Mouse (Mus musculus): ENCODE results near the gene Egfl8. TPM values are rescaled to one million over a fixed set of nuclear protein-coding genes. Genes with fewer than 3 reads are reported as not detected.

Egfl8 gene
- 4.5 and 6.0 TPM in 2 replicates for polyA plus RNA-seq (2016; fragmentation: Nextera tagmentation; extraction: Ambion mirVana)

DNA sequence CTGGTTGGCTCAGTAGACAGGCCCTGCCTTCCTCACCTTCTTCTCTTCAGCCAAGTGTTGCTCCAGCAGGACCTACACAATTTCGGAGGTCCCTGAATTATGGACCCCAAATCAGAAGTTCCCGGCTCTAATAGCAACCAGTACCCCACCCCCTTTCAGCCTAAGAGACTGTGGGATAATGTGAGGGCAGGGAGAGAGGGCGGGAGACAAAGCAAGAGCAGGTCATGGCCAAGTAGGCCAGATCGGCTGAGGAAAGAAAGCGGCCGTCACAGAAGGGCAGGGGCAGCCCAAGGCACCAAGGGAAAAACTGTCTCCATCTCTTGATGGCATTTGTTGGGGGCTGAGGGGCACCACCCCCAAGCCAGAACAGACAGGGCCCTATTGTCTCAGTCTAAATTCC lies at the start of gene Egfl8:
TSS of gene Egfl8 (minus strand) at position 101 of the 400 bp plus-strand sequence.
- peaks cover 69% of the 10 kb centered on the region for H3K36me3 ChIP-seq
- H3K9me3 ChIP-seq: no peaks in the 10 kb centered on the region
- peak within 1 kb of the TSS; percentile 27; the same call in 1 of the 2 replicates for H3K27ac ChIP-seq (replicated peaks)
- H3K9ac ChIP-seq (replicated peaks): 0 out of 2 replicates have a peak within 1 kb of the TSS, but pooled peaks have one; percentile 31
- H3K4me1 ChIP-seq: no peaks in the 10 kb centered on the region
- WGBS: 66% methylated on average over 6 of the region's 6 CpGs
- no peak within 1 kb of the TSS for H3K4me3 ChIP-seq
- H3K4me2 ChIP-seq (replicated peaks): no peak within 1 kb of the TSS
- no peak for ATAC-seq (ENCODE audit: low FRiP score, low read depth)
- H3K27me3 ChIP-seq: no peaks in the 10 kb centered on the region

DNA sequence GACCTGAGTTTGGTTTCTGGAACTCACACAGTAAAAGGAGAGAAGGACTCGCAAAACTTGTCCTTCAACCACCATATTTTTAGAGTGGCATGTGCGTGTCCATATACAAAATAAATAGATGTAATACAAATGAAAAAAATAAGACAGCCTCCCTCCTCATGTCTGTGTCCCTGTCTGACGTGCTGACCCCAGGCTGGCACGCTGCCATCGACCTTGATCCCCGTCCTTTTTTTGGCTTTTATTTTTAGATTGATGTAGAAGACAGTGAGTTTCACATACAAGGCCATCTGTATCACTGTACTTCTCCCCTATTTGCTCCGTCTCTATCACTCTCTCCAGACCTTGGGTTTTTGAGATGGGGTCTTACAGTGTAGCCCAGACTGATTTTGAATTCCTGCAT lies 48.7 kb upstream of the Egfl8 start:
- no peak for ATAC-seq (ENCODE audit: low FRiP score, low read depth)
- H3K9ac ChIP-seq (replicated peaks): no peak overlapping the region
- no peaks in the 10 kb centered on the region for H3K9me3 ChIP-seq
- peaks cover 6% of the 10 kb centered on the region for H3K4me1 ChIP-seq
- WGBS: 84% methylated on average over 7 of the region's 7 CpGs
- no peak overlapping the region for H3K27ac ChIP-seq (replicated peaks)
- H3K36me3 ChIP-seq: no peaks in the 10 kb centered on the region
- no peak overlapping the region for H3K4me3 ChIP-seq
- no peak overlapping the region for H3K4me2 ChIP-seq (replicated peaks)
- H3K27me3 ChIP-seq: peaks cover 54% of the 10 kb centered on the region

DNA sequence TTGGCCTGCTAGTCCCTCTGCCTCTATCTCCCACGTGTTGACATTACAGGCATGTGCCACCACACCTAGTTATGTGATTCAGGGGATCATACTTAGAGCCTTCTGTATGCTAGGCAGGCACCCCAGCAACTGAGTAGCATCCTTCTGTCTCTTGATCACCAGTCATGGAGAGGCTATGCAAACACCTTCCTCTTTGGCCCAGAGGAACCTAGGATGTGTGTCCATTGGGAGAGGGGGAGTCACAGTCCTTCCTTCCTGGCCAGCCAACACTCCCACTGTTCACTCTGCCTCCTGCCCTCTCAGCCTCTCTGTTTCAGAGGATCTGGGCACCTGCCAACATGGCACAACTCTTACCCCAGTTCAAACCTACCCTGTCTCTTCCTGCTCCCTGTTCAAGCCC lies 47.8 kb upstream of the Egfl8 start:
- Histone ChIP-seq H3K4me1 (peaks cover 6% of the 10 kb centered on the region), H3K27ac (replicated peaks) (no peak overlapping the region), H3K4me2 (replicated peaks) (no peak overlapping the region), H3K27me3 (peaks cover 53% of the 10 kb centered on the region), H3K36me3 (no peaks in the 10 kb centered on the region), H3K9ac (replicated peaks) (no peak overlapping the region), H3K4me3 (no peak overlapping the region), H3K9me3 (no peaks in the 10 kb centered on the region)
- WGBS: 42% methylated on average over 1 of the region's 1 CpGs
- no peak for ATAC-seq (ENCODE audit: low FRiP score, low read depth)

DNA sequence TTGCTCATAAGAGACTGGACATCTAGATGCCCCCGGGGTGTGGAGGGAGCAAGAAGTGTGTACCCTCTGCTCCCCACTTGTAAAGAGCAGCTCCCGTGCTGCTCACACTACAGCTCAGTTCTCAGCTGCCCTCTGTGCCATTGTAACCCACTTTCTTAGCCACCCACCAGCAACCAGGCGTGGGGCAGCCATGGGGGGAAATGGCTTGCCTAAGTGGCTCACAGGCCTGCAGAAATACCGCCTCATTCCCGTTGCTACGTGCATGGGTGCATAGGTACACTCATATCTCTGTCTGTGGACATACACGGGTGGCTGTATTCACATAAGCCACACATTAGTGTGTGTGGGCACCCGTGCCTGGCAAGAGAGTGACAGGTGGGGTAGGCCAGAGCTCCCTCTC lies 47.2 kb upstream of the Egfl8 start:
- no peak for ATAC-seq (ENCODE audit: low FRiP score, low read depth)

DNA sequence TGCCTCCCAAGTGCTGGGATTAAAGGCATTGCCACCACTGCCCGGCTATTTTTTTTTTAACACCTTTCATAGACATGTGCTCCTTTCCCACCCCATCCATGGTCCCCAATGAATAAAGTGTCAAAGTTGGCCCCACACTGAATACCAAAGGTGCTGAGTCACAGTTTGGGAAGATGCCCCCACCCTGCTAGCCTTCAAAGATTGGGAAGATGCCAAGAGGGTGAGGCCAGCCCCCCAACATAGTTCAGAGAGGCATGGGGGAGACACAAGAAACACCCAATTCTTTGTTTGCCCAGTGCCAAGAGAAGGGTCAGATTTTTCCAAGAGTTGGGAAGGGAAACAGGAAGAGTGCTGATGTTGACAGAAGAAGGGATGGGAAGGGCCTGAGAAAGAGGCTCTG lies 46.7 kb upstream of the Egfl8 start:
- no peaks in the 10 kb centered on the region for H3K9me3 ChIP-seq
- no peak overlapping the region for H3K9ac ChIP-seq (replicated peaks)
- no peak overlapping the region for H3K4me3 ChIP-seq
- H3K4me1 ChIP-seq: peaks cover 6% of the 10 kb centered on the region
- H3K4me2 ChIP-seq (replicated peaks): no peak overlapping the region
- ATAC-seq (ENCODE audit: low FRiP score, low read depth): no peak
- 82% methylated on average over 1 of the region's 1 CpGs for WGBS
- peaks cover 53% of the 10 kb centered on the region for H3K27me3 ChIP-seq
- H3K27ac ChIP-seq (replicated peaks): no peak overlapping the region
- no peaks in the 10 kb centered on the region for H3K36me3 ChIP-seq

More for the DNA sequence above, 47.2 kb upstream of the Egfl8 start:
- Histone ChIP-seq H3K4me1 (peaks cover 6% of the 10 kb centered on the region), H3K4me3 (no peak overlapping the region), H3K36me3 (no peaks in the 10 kb centered on the region), H3K9ac (replicated peaks) (no peak overlapping the region), H3K27ac (replicated peaks) (no peak overlapping the region), H3K4me2 (replicated peaks) (no peak overlapping the region), H3K27me3 (peaks cover 53% of the 10 kb centered on the region), H3K9me3 (no peaks in the 10 kb centered on the region)
- WGBS: 76% methylated on average over 8 of the region's 8 CpGs

DNA sequence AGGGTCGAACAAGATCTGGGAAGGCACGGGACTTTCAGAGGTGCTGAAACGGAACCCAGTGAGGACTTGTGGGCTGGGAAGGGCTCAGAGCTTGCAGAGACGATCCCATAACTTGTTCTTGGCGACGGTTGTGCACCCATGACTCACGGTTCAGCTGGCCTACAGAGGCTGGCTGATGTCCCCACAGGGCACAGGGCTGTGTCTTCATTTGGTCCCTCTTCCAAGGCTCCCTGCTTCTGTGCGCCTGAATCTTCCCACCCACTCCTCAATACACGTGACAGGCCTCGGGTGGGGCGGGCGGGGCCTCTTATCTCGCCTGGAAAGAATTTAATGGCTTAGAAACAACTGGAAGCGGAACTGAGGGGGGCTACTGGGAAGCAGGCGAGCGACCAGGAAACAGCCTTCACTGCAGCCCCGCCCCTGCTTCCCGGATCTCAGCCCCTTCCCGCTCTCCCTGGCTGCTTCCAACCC lies 45.4 kb upstream of the Egfl8 start:
- Histone ChIP-seq H3K4me3 (no peak overlapping the region), H3K4me2 (replicated peaks) (peak overlapping the region; percentile 28)
- ATAC-seq (ENCODE audit: low FRiP score, low read depth): no peak

DNA sequence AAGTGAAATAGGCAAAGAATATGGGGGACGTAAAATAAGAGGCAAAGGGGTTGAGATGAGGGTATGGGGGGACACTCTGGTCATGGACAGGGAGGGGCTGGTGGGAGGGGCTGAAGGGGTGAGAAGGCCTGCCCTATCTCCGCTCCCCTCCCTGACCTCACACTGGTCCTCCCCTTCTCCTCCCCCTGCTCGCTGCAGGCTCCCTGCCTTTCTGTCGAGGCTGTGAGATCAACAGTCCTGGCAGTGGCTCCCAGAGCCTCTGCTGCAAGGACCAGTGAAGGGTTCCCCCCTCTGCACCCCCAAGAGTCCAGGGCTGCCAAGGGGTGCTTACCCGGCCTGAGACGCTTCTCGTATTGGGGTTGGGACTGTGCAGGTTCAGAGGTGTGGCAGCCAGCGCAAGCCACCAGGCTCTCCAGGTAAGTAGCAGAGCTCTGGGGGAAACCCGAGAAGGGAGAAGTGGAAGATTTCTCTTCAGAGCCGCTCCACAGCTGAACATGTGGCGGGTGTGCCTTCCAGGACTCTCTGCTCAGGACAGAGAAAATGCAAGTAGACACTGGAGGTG lies 44.6 kb upstream of the Egfl8 start:
- H3K36me3 ChIP-seq: no peaks in the 10 kb centered on the region
- ATAC-seq (ENCODE audit: low FRiP score, low read depth): no peak
- H3K27ac ChIP-seq (replicated peaks): no peak overlapping the region
- H3K4me3 ChIP-seq: no peak overlapping the region
- peaks cover 6% of the 10 kb centered on the region for H3K4me1 ChIP-seq
- H3K27me3 ChIP-seq: peaks cover 50% of the 10 kb centered on the region
- H3K4me2 ChIP-seq (replicated peaks): no peak overlapping the region
- WGBS: 39% methylated on average over 10 of the region's 11 CpGs
- no peaks in the 10 kb centered on the region for H3K9me3 ChIP-seq
- H3K9ac ChIP-seq (replicated peaks): no peak overlapping the region

More for the DNA sequence above, 45.4 kb upstream of the Egfl8 start:
- Histone ChIP-seq H3K27me3 (peaks cover 53% of the 10 kb centered on the region), H3K9ac (replicated peaks) (no peak overlapping the region), H3K27ac (replicated peaks) (no peak overlapping the region), H3K4me1 (peaks cover 6% of the 10 kb centered on the region), H3K36me3 (no peaks in the 10 kb centered on the region), H3K9me3 (no peaks in the 10 kb centered on the region)
- WGBS: 12% methylated on average over 19 of the region's 19 CpGs

DNA sequence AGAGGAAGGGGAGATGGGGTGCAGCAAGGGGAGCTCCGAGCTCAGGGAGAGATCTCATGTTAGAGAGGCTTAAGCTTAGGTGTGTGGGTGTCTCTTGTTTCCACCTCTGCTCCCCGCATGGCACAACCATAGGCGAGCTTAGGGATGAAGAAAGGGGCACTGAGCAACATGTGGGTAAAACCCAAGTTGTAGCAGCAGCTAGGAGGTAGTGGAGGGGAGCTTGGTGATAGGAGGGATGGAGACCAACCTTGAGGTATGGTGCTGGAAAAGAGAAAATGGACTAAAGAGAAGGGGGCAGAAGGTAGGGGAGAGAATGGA lies 44.1 kb upstream of the Egfl8 start:
- H3K4me2 ChIP-seq (replicated peaks): no peak overlapping the region
- H3K27me3 ChIP-seq: peaks cover 46% of the 10 kb centered on the region
- H3K36me3 ChIP-seq: peaks cover 4% of the 10 kb centered on the region
- H3K9ac ChIP-seq (replicated peaks): no peak overlapping the region
- no peak overlapping the region for H3K27ac ChIP-seq (replicated peaks)
- no peak overlapping the region for H3K4me3 ChIP-seq
- no peak for ATAC-seq (ENCODE audit: low FRiP score, low read depth)
- 67% methylated on average over 3 of the region's 3 CpGs for WGBS
- no peaks in the 10 kb centered on the region for H3K9me3 ChIP-seq
- peaks cover 6% of the 10 kb centered on the region for H3K4me1 ChIP-seq

DNA sequence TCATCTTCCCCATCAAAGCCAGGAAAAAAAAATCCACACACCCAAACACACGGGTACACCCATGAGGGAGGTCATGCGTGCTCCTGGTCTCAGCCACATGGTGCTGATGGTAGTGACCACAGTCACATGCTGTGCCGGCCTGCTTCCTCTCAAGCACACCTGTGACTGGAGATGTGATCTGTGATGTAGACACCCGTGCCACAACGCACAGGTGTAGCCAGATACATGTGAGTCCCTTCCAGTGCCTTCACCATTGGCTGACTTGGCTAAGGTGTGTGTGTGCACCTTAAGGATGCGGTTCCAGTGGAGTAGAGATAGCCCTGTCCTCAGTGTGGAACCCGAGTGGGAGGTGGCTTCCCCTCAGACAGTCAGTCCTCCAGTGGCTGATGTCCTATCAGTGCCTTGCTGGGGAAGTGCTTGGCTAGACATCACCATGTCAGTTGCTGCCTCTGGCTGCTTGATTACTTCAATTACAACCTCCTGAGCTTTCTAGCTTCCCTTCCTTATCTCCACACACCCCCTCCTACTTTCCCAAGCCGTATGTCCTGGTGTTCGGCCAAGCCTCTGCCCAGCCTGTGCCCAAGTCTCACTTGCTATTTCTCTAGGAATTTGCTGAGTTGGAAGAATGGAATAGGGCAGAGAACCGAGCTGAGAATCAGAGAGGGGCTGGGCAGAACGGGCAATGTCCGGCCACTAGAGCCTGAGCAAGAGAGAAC lies 43.6 kb upstream of the Egfl8 start:
- H3K4me1 ChIP-seq: peaks cover 6% of the 10 kb centered on the region
- ATAC-seq (ENCODE audit: low FRiP score, low read depth): no peak
- H3K9ac ChIP-seq (replicated peaks): no peak overlapping the region
- peaks cover 41% of the 10 kb centered on the region for H3K27me3 ChIP-seq
- H3K27ac ChIP-seq (replicated peaks): no peak overlapping the region
- WGBS: 75% methylated on average over 12 of the region's 12 CpGs
- H3K36me3 ChIP-seq: peaks cover 9% of the 10 kb centered on the region
- H3K4me2 ChIP-seq (replicated peaks): no peak overlapping the region
- H3K4me3 ChIP-seq: no peak overlapping the region
- H3K9me3 ChIP-seq: no peaks in the 10 kb centered on the region

DNA sequence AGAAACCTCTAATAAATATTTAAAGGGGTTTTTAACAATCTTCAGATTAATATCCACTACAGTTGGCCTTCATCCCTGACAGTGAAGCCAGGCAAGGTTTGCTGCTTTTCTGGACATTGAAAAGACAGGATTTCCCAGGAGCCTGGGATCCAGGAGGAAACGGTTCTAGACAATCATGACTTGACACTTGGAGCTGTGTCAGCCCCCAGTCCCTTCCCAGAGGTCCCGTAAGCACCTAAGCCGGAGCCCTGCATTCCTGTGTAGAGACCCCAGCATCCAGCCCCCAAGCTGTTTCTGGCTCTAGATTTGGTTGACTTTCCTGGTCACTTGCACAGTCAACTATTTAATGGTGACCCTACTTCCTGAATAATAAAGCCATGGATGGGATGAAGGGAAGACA lies 42.8 kb upstream of the Egfl8 start:
- H3K9ac ChIP-seq (replicated peaks): no peak overlapping the region
- ATAC-seq (ENCODE audit: low FRiP score, low read depth): no peak
- H3K27ac ChIP-seq (replicated peaks): no peak overlapping the region
- 89% methylated on average over 3 of the region's 3 CpGs for WGBS
- H3K4me3 ChIP-seq: no peak overlapping the region
- no peaks in the 10 kb centered on the region for H3K9me3 ChIP-seq
- H3K4me1 ChIP-seq: peaks cover 6% of the 10 kb centered on the region
- H3K27me3 ChIP-seq: peaks cover 36% of the 10 kb centered on the region
- H3K36me3 ChIP-seq: peaks cover 14% of the 10 kb centered on the region
- no peak overlapping the region for H3K4me2 ChIP-seq (replicated peaks)

DNA sequence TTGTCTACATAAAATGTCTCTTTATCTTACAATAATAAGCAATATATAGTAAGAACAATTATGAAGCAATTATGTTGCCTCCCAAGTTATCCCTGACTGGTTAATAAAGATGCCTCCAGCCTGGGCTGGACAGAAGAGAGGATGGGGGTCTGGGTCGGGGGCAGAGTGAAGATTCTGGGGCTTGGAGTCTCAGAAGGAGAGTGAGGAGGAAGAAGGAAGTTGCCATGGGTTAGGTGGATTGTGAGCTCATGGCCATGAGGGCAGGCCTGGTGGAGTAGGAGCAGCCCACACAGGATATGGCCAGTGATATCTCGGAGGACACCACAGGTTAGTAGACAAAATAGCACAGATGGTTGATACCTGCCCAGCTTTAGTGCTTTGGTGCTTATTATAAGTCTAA lies 42.4 kb upstream of the Egfl8 start:
- 86% methylated on average over 2 of the region's 2 CpGs for WGBS
- no peak overlapping the region for H3K27ac ChIP-seq (replicated peaks)
- no peak overlapping the region for H3K4me2 ChIP-seq (replicated peaks)
- peaks cover 19% of the 10 kb centered on the region for H3K36me3 ChIP-seq
- no peak for ATAC-seq (ENCODE audit: low FRiP score, low read depth)
- peaks cover 32% of the 10 kb centered on the region for H3K27me3 ChIP-seq
- no peak overlapping the region for H3K4me3 ChIP-seq
- H3K9me3 ChIP-seq: no peaks in the 10 kb centered on the region
- H3K9ac ChIP-seq (replicated peaks): no peak overlapping the region
- peaks cover 6% of the 10 kb centered on the region for H3K4me1 ChIP-seq

DNA sequence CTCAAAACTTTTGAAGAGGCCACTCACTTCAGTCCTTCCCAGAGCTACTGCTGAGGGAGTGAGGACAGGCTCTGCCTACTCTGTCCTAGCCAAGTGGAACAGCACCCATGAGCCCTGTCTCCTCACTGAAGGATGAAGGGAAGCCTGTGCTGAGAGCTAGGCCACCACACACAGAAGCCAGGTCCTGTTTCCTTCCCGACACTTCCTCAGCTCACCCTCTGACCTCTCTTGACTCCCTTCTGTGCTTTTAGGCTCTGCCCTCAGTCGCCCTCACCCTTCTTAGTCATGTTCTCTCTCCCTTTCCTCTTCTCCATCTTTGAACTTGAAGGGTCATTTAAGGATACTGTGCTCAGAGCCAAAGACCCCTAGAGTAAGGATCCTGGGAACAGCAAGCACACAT lies 41.5 kb upstream of the Egfl8 start:
- 35% methylated on average over 2 of the region's 2 CpGs for WGBS
- peaks cover 27% of the 10 kb centered on the region for H3K36me3 ChIP-seq
- no peak overlapping the region for H3K4me2 ChIP-seq (replicated peaks)
- peaks cover 6% of the 10 kb centered on the region for H3K4me1 ChIP-seq
- no peak overlapping the region for H3K27ac ChIP-seq (replicated peaks)
- no peak for ATAC-seq (ENCODE audit: low FRiP score, low read depth)
- H3K9ac ChIP-seq (replicated peaks): no peak overlapping the region
- H3K4me3 ChIP-seq: no peak overlapping the region
- peaks cover 28% of the 10 kb centered on the region for H3K27me3 ChIP-seq
- H3K9me3 ChIP-seq: no peaks in the 10 kb centered on the region

Data from midbrain, embryonic 12.5 days (tissue).